Comparison of ENCODE assay signal across 10 mouse cellular contexts in genomic region chr4:148926459-148926858, GRCm38 (mm10).
DNase-seq lines count a peak whose midpoint lies in the region; ATAC-seq and TF ChIP-seq lines count a peak whose summit lies in the region.
"Had no signal": no experiment of that assay in that cellular context is flagged by ENCODE, and none has a peak within 500 bp of the region (broad histone marks: within the 10 kb centered on the region; RNA-seq: fewer than 3 reads in every experiment).

No protein-coding gene starts in this region.

- peaks cover 5% of the 10 kb centered on the region for H3K27me3 ChIP-seq in kidney, embryonic 14.5 days (ENCODE audit: control insufficient read depth, insufficient read depth, low read length)
- H3K27me3 ChIP-seq in embryonic facial prominence, embryonic 14.5 days (replicated peaks; ENCODE audit: control insufficient read depth, insufficient read depth, low read length) = peaks cover 49% of the 10 kb centered on the region
- H3K27me3 ChIP-seq in limb, embryonic 10.5 days (ENCODE audit: low read depth, poor library complexity, severe bottlenecking) = peaks cover 59% of the 10 kb centered on the region
- peaks cover 55% of the 10 kb centered on the region for H3K27me3 ChIP-seq in myocyte (ENCODE audit: control insufficient read depth, insufficient read depth, insufficient read length)

- WGBS in kidney, embryonic 14.5 days = 13% methylated on average over 8 of the region's 8 CpGs
- WGBS in embryonic facial prominence, embryonic 14.5 days = 21% methylated on average over 6 of the region's 8 CpGs
- 27% methylated on average over 8 of the region's 8 CpGs for WGBS in limb, embryonic 10.5 days

- H3K79me2 ChIP-seq in myocyte (ENCODE audit: control insufficient read depth, insufficient read depth) = no peaks in the 10 kb centered on the region

- 0 out of 2 replicates have a peak overlapping the region, but pooled peaks have one; percentile 21 for H3K27ac ChIP-seq in kidney, embryonic 14.5 days (ENCODE audit: low read depth, low read length)
- no peak overlapping the region for H3K27ac ChIP-seq in embryonic facial prominence, embryonic 14.5 days (replicated peaks; ENCODE audit: low read depth, low read length)
- H3K27ac ChIP-seq in limb, embryonic 10.5 days = peak overlapping the region; percentile 10; the same call in 1 of the 2 replicates

- H3K9ac ChIP-seq in kidney, embryonic 14.5 days (ENCODE audit: low read depth, low read length) = 0 out of 2 replicates have a peak overlapping the region, but pooled peaks have one; percentile 18
- no peak overlapping the region for H3K9ac ChIP-seq in embryonic facial prominence, embryonic 14.5 days (ENCODE audit: low read depth, low read length)

- TF ChIP-seq POLR2A in myocyte (IDR thresholded peaks at IDR 0.05; ENCODE audit: insufficient read length, low read depth) = no peak

- H3K4me1 ChIP-seq in kidney, embryonic 14.5 days (ENCODE audit: control insufficient read depth, insufficient read depth, low read length) = peaks cover 64% of the 10 kb centered on the region
- peaks cover 20% of the 10 kb centered on the region for H3K4me1 ChIP-seq in embryonic facial prominence, embryonic 14.5 days (ENCODE audit: control insufficient read depth, insufficient read depth, low read length)
- peaks cover 95% of the 10 kb centered on the region for H3K4me1 ChIP-seq in limb, embryonic 10.5 days

- H3K4me2 ChIP-seq in kidney, embryonic 14.5 days (replicated peaks; ENCODE audit: low read depth, low read length) = no peak overlapping the region; the same call in 1 of the 2 replicates
- no peak overlapping the region for H3K4me2 ChIP-seq in embryonic facial prominence, embryonic 14.5 days (ENCODE audit: low read depth, low read length)
- H3K4me2 ChIP-seq in myocyte (ENCODE audit: low read depth) = no peak overlapping the region

- H3K4me3 ChIP-seq in kidney, embryonic 14.5 days (ENCODE audit: low read length) = no peak overlapping the region
- no peak overlapping the region for H3K4me3 ChIP-seq in embryonic facial prominence, embryonic 14.5 days (ENCODE audit: low read depth, low read length)
- no peak overlapping the region for H3K4me3 ChIP-seq in limb, embryonic 10.5 days
- H3K4me3 ChIP-seq in myocyte = no peak overlapping the region

- H3K9me3 ChIP-seq in kidney, embryonic 14.5 days (ENCODE audit: control insufficient read depth, low read length) = no peaks in the 10 kb centered on the region
- H3K9me3 ChIP-seq in embryonic facial prominence, embryonic 14.5 days (ENCODE audit: control insufficient read depth, low read length) = no peaks in the 10 kb centered on the region
- no peaks in the 10 kb centered on the region for H3K9me3 ChIP-seq in limb, embryonic 10.5 days (replicated peaks)

- no peak overlapping the region for H3ac ChIP-seq in myocyte (ENCODE audit: control insufficient read depth, insufficient read length)

- DNase-seq in kidney, adult 9 months = no peak
- peak; percentile 73 for DNase-seq in embryonic facial prominence, embryonic 14.5 days (ENCODE audit: low spot score)
- peak; percentile 72 for DNase-seq in limb, embryonic 10.5 days (ENCODE audit: low spot score)
- no peak for DNase-seq in spleen, postnatal 36 days (ENCODE audit: low spot score in 2 of 2)
- no peak for DNase-seq in cerebellum, postnatal 4 days (ENCODE audit: low spot score in 2 of 2)
- DNase-seq: adrenal gland, postnatal 25 days; cerebellum, adult 9-11 months; heart, adult 11 months had no signal

- no peaks in the 10 kb centered on the region for H3K36me3 ChIP-seq in kidney, embryonic 14.5 days (ENCODE audit: control insufficient read depth, insufficient read depth, low read length)
- H3K36me3 ChIP-seq in embryonic facial prominence, embryonic 14.5 days (ENCODE audit: control insufficient read depth, insufficient read depth, low read length) = no peaks in the 10 kb centered on the region
- no peaks in the 10 kb centered on the region for H3K36me3 ChIP-seq in limb, embryonic 10.5 days
- no peaks in the 10 kb centered on the region for H3K36me3 ChIP-seq in myocyte (ENCODE audit: control insufficient read depth, insufficient read depth)

- no peak for ATAC-seq in kidney, embryonic 14.5 days (ENCODE audit: low FRiP score, low TSS enrichment)
- ATAC-seq in embryonic facial prominence, embryonic 14.5 days (ENCODE audit: low read depth) = peak; percentile 72

TF ChIP-seq in myocyte, 11 proteins besides CTCF, POLR2A, EP300 and RAD21:
- peak; percentile 47 for TF ChIP-seq TCF12 (IDR thresholded peaks at IDR 0.05; ENCODE audit: insufficient read depth, poor library complexity, severe bottlenecking)
- TF ChIP-seq USF1 (IDR thresholded peaks at IDR 0.05; ENCODE audit: low read depth) = no peak
- peak in 2 of 3 experiments; percentile 68 to 91 for TF ChIP-seq MYOG (IDR thresholded peaks at IDR 0.05; ENCODE audit: control insufficient read depth in 1 of 3, insufficient read depth in 1 of 3, insufficient read length in 2 of 3, low read depth in 2 of 3)
- no peak for TF ChIP-seq POLR2AphosphoS2 (IDR thresholded peaks at IDR 0.05; ENCODE audit: insufficient read length, low read depth)
- peak; percentile 70 for TF ChIP-seq TCF3 (IDR thresholded peaks at IDR 0.05; ENCODE audit: insufficient read length, low read depth)
- no peak for TF ChIP-seq MAX (IDR thresholded peaks at IDR 0.05; ENCODE audit: low read depth)
- TF ChIP-seq CEBPB (IDR thresholded peaks at IDR 0.05; ENCODE audit: insufficient read depth, poor library complexity, severe bottlenecking) = no peak
- peak in 2 of 3 experiments; percentile 73 to 93 for TF ChIP-seq MYOD1 (IDR thresholded peaks at IDR 0.05; ENCODE audit: control insufficient read depth in 1 of 3, insufficient read length in 2 of 3, low read depth in 2 of 3)

Comparison
In these comparisons a context has a peak if more than half of its experiments do, and no peak if none do; other contexts are left out.
1. DNase-seq: peak in embryonic facial prominence, embryonic 14.5 days (single experiment) and limb, embryonic 10.5 days (single experiment); none in kidney, adult 9 months (single experiment), spleen, postnatal 36 days (0 of 2) and cerebellum, postnatal 4 days (0 of 2).